8 mouse cellular contexts compared by ENCODE assay signal in the genomic region with DNA sequence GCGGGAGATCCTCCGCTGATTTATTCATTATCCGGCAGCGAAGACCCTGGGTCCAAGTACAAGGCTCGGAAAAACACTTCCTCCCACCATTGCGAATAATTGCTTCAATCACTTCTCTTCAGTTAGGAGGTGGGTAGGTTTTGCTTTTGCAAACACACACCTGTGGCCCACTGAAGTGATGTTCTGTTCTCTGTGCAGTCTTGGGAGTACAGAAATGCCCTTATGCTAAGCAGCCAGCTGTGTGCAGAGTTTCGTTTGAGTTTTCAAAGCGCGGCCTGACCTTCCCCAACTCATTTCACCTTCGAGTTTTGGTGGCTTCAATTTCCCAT. TPM values are rescaled to one million over a fixed set of nuclear protein-coding genes. Genes with fewer than 3 reads are reported as not detected.
DNase-seq lines count a peak whose midpoint lies in the region; ATAC-seq and TF ChIP-seq lines count a peak whose summit lies in the region.

No protein-coding gene starts in this region.

- peak overlapping the region; percentile 69 for H3K27ac ChIP-seq in liver, adult 2 months (replicated peaks; ENCODE audit: insufficient read depth, low read depth, low read length)
- no peak overlapping the region for H3K27ac ChIP-seq in embryonic facial prominence, embryonic 11.5 days (replicated peaks; ENCODE audit: low read depth, low read length)
- H3K27ac ChIP-seq in midbrain, embryonic 15.5 days, result no peak overlapping the region

- H3K9ac ChIP-seq in liver, adult 2 months (ENCODE audit: low read depth, low read length), result peak overlapping the region; percentile 83
- no peak overlapping the region; the same call in 1 of the 2 replicates for H3K9ac ChIP-seq in embryonic facial prominence, embryonic 11.5 days (replicated peaks; ENCODE audit: low read length)
- H3K9ac ChIP-seq in midbrain, embryonic 15.5 days, result peak overlapping the region; percentile 54; the same call in 1 of the 2 replicates

- no peaks in the 10 kb centered on the region for H3K9me3 ChIP-seq in embryonic facial prominence, embryonic 11.5 days (replicated peaks; ENCODE audit: control insufficient read depth, low read length)
- H3K9me3 ChIP-seq in midbrain, embryonic 15.5 days, result no peaks in the 10 kb centered on the region

- H3K79me2 ChIP-seq in liver, adult 2 months (ENCODE audit: control insufficient read depth, insufficient read depth, low read length), result peaks cover 22% of the 10 kb centered on the region; the same call in 1 of the 2 replicates

- no peak for TF ChIP-seq POLR2A in liver, adult 2 months (IDR thresholded peaks at IDR 0.05; ENCODE audit: extremely low read depth, insufficient read depth, low read length)

- H3K4me2 ChIP-seq in embryonic facial prominence, embryonic 11.5 days (ENCODE audit: low read depth, low read length), result peak overlapping the region; percentile 84
- H3K4me2 ChIP-seq in midbrain, embryonic 15.5 days, result peak overlapping the region; percentile 98

- no peaks in the 10 kb centered on the region for H3K36me3 ChIP-seq in liver, adult 2 months (ENCODE audit: control insufficient read depth, insufficient read depth, low read length)
- H3K36me3 ChIP-seq in embryonic facial prominence, embryonic 11.5 days (replicated peaks; ENCODE audit: control insufficient read depth, insufficient read depth, low read depth, low read length), result no peaks in the 10 kb centered on the region
- no peaks in the 10 kb centered on the region for H3K36me3 ChIP-seq in midbrain, embryonic 15.5 days (replicated peaks)

- peaks cover 23% of the 10 kb centered on the region for H3K4me1 ChIP-seq in liver, adult 2 months (ENCODE audit: control insufficient read depth, insufficient read depth, low read length)
- H3K4me1 ChIP-seq in embryonic facial prominence, embryonic 11.5 days (ENCODE audit: control insufficient read depth, insufficient read depth, low read length), result peaks cover 3% of the 10 kb centered on the region; the same call in 1 of the 2 replicates
- peaks cover 17% of the 10 kb centered on the region for H3K4me1 ChIP-seq in midbrain, embryonic 15.5 days

- no peak for TF ChIP-seq CTCF in liver, adult 2 months (IDR thresholded peaks at IDR 0.05; ENCODE audit: low read depth, low read length)

- WGBS in liver, adult 2 months, result 5% methylated on average over 10 of the region's 10 CpGs
- 3% methylated on average over 10 of the region's 10 CpGs for WGBS in embryonic facial prominence, embryonic 11.5 days
- WGBS in midbrain, embryonic 15.5 days, result 7% methylated on average over 10 of the region's 10 CpGs

- H3K4me3 ChIP-seq in liver, adult 2 months (ENCODE audit: insufficient read depth, low read depth, low read length), result peak overlapping the region; percentile 86
- peak overlapping the region; percentile 61 for H3K4me3 ChIP-seq in embryonic facial prominence, embryonic 11.5 days (ENCODE audit: low read depth, low read length)
- peak overlapping the region; percentile 59 for H3K4me3 ChIP-seq in midbrain, embryonic 15.5 days

- no peaks in the 10 kb centered on the region for H3K27me3 ChIP-seq in liver, adult 2 months (ENCODE audit: control insufficient read depth, insufficient read depth, low read length)
- peaks cover 3% of the 10 kb centered on the region; the same call in 1 of the 2 replicates for H3K27me3 ChIP-seq in embryonic facial prominence, embryonic 11.5 days (ENCODE audit: control insufficient read depth, insufficient read depth, low read length)
- peaks cover 17% of the 10 kb centered on the region for H3K27me3 ChIP-seq in midbrain, embryonic 15.5 days (replicated peaks)

- peak; percentile 65 for DNase-seq in liver, adult 2 months (ENCODE audit: extremely low read depth, low read depth, low spot score)
- DNase-seq in liver, result no peak
- DNase-seq in embryonic facial prominence, embryonic 11.5 days (ENCODE audit: low spot score), result peak; percentile 19
- DNase-seq in induced T-regulatory cell, adult 2 months (ENCODE audit: low read depth), result peak; percentile 64
- no peak for DNase-seq in right cerebral cortex, postnatal 10 days (ENCODE audit: low spot score in 2 of 2)
- DNase-seq in right cerebral cortex, adult 18-20 months, result no peak

- no peak for ATAC-seq in embryonic facial prominence, embryonic 11.5 days (replicated peaks; ENCODE audit: insufficient number of reproducible peaks, low FRiP score, low TSS enrichment, low read depth)
- ATAC-seq in midbrain, embryonic 15.5 days (replicated peaks), result no peak
- no peak for ATAC-seq in inflammation-experienced regulatory T-cells, adult 6 months

RNA-seq across cellular contexts. Expression of gene Map3k5, which starts 1.0 kb away (rescaled TPM):
- 25.4 and 26.4 TPM in 2 replicates for total RNA-seq in liver, adult 2 months (2014; rRNA removed)
- 2.8 and 2.9 TPM in 2 replicates for polyA plus RNA-seq in liver, adult 2 months (2012; rRNA removed)
- 1.5 and 1.6 TPM in 2 replicates for polyA plus RNA-seq in embryonic facial prominence, embryonic 11.5 days (2014; fragmentation: Nextera tagmentation; extraction: Ambion mirVana)
- polyA plus RNA-seq in midbrain, embryonic 15.5 days (2015; fragmentation: Nextera tagmentation; extraction: Ambion mirVana), result 1.1 and 1.3 TPM in 2 replicates
- polyA plus RNA-seq in inflammation-experienced regulatory T-cells, adult 6 months (2017; shearing (Covaris generic)), result 10 to 100 TPM in 2 of 3 experiments, 1 to 10 TPM in 1; 9.3 to 14.3 (median 13.8) TPM

RNA-seq across cellular contexts. Expression of gene Pex7, which starts 27.8 kb away (rescaled TPM):
- total RNA-seq in liver, adult 2 months (2014; rRNA removed), result 112 and 114 TPM in 2 replicates
- 118 and 129 TPM in 2 replicates for polyA plus RNA-seq in liver, adult 2 months (2012; rRNA removed)
- polyA plus RNA-seq in embryonic facial prominence, embryonic 11.5 days (2014; fragmentation: Nextera tagmentation; extraction: Ambion mirVana), result 21.8 and 22.7 TPM in 2 replicates
- 26.8 and 27.4 TPM in 2 replicates for polyA plus RNA-seq in midbrain, embryonic 15.5 days (2015; fragmentation: Nextera tagmentation; extraction: Ambion mirVana)
- 10 to 100 TPM in 1 of 3 experiments, 1 to 10 TPM in 2; 1.6 to 12.6 (median 5.8) TPM for polyA plus RNA-seq in inflammation-experienced regulatory T-cells, adult 6 months (2017; shearing (Covaris generic))

Comparison
In these comparisons a context has a peak if more than half of its experiments do, and no peak if none do; other contexts are left out.
1. DNase-seq: peak in liver, adult 2 months (single experiment), embryonic facial prominence, embryonic 11.5 days (single experiment) and induced T-regulatory cell, adult 2 months (single experiment); none in liver (single experiment), right cerebral cortex, postnatal 10 days (0 of 2) and right cerebral cortex, adult 18-20 months (single experiment).
2. Peak in every context shown above with its lines, with median percentiles within 50 percentile points of each other: H3K4me3 ChIP-seq.